Mouse (Mus musculus) thymus, postnatal 0 days (tissue): ENCODE measurements around the gene Ppp1r17. TPM values are rescaled to one million over a fixed set of nuclear protein-coding genes. Genes with fewer than 3 reads are reported as not detected.

Experiments used
- polyA plus RNA-seq: library from polyadenylated mRNA; unstranded; fragments of >200 nt; fragmentation: Nextera tagmentation; extraction: Ambion mirVana; gene quantifications from 2 replicates; pipeline ENCODE4 v1.2.1, GENCODE M21; 2015

Gene Ppp1r17
- polyA plus RNA-seq, 1 experiment from 2014 or later = 0.13 TPM

Other genes with a start within 250 kb of the Ppp1r17 start
- gene Itprid1, start 180.6 kb upstream of the Ppp1r17 start, polyA plus RNA-seq = 0.05 TPM in 1 of 2 replicates, not detected in the other